Mouse (Mus musculus): Measurements from ENCODE around the gene Gm21970.

DNA sequence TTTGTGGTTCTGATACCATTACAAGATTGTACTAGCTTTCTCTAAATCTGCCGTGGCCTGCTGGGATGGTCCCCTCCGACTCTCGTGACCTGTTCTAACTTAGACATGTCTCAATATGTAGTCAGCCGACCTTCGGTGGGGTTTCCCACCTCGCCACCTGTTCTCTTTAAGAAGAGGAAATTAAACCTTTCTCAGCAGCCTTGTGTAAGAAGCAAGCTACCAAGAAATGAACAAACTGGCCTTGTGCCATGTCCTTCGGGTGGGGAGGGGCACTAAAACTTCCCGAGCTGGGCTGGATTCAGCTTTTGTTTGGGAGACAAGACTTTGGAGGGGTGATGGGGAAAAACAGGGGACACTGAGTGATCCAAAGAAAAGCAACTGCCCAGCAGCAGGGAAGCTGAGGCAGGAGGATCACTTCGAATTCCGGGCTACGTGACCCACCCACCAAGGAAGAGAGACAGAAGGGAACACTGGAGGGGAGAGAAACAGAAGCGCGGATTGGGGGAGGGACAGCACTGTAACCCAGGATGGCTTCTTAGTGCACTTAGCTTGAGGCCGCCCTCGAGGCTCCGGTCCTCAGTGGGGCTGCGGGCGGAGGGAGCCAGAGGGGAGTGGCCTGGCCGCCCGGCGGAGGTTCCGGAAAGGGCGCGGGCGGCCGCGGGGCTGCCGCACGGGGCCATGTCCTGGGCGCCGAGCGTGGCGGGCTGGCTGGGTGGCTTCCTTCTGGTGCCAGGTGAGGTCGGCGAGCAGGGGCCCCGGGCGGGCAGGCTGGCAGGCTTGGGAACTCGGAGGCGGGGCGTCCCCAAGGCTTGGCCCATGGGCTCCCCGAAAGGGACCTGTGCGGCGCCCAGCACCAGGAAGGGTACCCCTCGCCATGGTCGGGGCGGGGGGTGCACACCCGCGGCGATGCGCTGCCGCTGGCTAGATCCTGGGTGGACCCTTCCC is 14.4 kb downstream of the Gm21970 start, which contains the start of gene Il10rb:
- TF ChIP-seq CTCF (IDR thresholded peaks at IDR 0.05; ENCODE audit: low read depth) (no peak), EP300 (IDR thresholded peaks at IDR 0.05; ENCODE audit: low read depth) (no peak; the same call in 1 of the 2 replicates)

Data from liver, embryonic 14.5 days (tissue).